Mouse (Mus musculus) MEL (cell line): Measurements from ENCODE around the gene Pxmp2.

Experiments
- CTCF ChIP-seq, 3 experiments: IDR thresholded peaks in 2 of 3; conservative IDR thresholded peaks in 1 of 3; 2 replicates each; pipeline ENCODE4 v1.5.1; 2011 to 2012; ENCODE audit warnings: low read length in 3 of 3, low read depth in 2 of 3, mild to moderate bottlenecking in 2 of 3, improper control_type of control experiment in 1 of 3, inconsistent platforms in 1 of 3, mixed read lengths in 1 of 3, moderate library complexity in 1 of 3; ENCODE audit not compliant: control insufficient read depth in 1 of 3, insufficient read depth in 1 of 3, poor library complexity in 1 of 3, severe bottlenecking in 1 of 3
- GABPA ChIP-seq: IDR thresholded peaks from 2 replicates; pipeline ENCODE4 v1.6.1; 2012; ENCODE audit warnings: low read depth, mild to moderate bottlenecking, inconsistent platforms, low read length, improper control_type of control experiment, moderate library complexity
- HCFC1 ChIP-seq: IDR thresholded peaks from 2 replicates; pipeline ENCODE4 v1.6.1; 2012; ENCODE audit warnings: low read depth, mild to moderate bottlenecking, inconsistent platforms, low read length, improper control_type of control experiment, moderate library complexity
- MAFK ChIP-seq: IDR thresholded peaks from 2 replicates; pipeline ENCODE4 v1.6.1; 2011; ENCODE audit warnings: low read depth, mild to moderate bottlenecking, low read length, improper control_type of control experiment, borderline replicate concordance
- MYC ChIP-seq: IDR thresholded peaks from 2 replicates; pipeline ENCODE4 v1.6.1; 2011; ENCODE audit warnings: low read depth, mild to moderate bottlenecking, low read length, improper control_type of control experiment, moderate library complexity
- NRF1 ChIP-seq: IDR thresholded peaks from 2 replicates; pipeline ENCODE4 v1.6.1; 2014; ENCODE audit warnings: low read depth, mild to moderate bottlenecking, inconsistent platforms, low read length, improper control_type of control experiment, moderate library complexity; ENCODE audit not compliant: poor library complexity, insufficient read depth, severe bottlenecking
- POLR2A ChIP-seq, 2 experiments: IDR thresholded peaks; 2 replicates each; pipeline ENCODE4 v1.6.1; 2011 to 2012; ENCODE audit warnings: low read length in 2 of 2, mild to moderate bottlenecking in 2 of 2, control low read depth in 1 of 2, improper control_type of control experiment in 1 of 2, low read depth in 1 of 2, moderate library complexity in 1 of 2; ENCODE audit not compliant: control insufficient read depth in 1 of 2, insufficient read depth in 1 of 2, poor library complexity in 1 of 2
- POLR2AphosphoS2 ChIP-seq: IDR thresholded peaks from 2 replicates; pipeline ENCODE4 v1.6.1; 2011; ENCODE audit warnings: low read length, improper control_type of control experiment
- SIN3A ChIP-seq: IDR thresholded peaks from 2 replicates; pipeline ENCODE4 v1.6.1; 2012; ENCODE audit warnings: low read length, improper control_type of control experiment, inconsistent platforms
- SMC3 ChIP-seq: IDR thresholded peaks from 2 replicates; pipeline ENCODE4 v1.6.1; 2011; ENCODE audit warnings: low read depth, low read length, improper control_type of control experiment
- USF1 ChIP-seq: IDR thresholded peaks from 2 replicates; pipeline ENCODE4 v1.6.1; 2014; ENCODE audit warnings: low read depth, mild to moderate bottlenecking, inconsistent platforms, low read length, improper control_type of control experiment, moderate library complexity
- USF2 ChIP-seq, 2 experiments: IDR thresholded peaks; 2 replicates each; pipeline ENCODE4 v1.6.1; 2011 to 2012; ENCODE audit warnings: improper control_type of control experiment in 2 of 2, low read length in 2 of 2, borderline replicate concordance in 1 of 2, inconsistent platforms in 1 of 2, low read depth in 1 of 2, mild to moderate bottlenecking in 1 of 2; ENCODE audit not compliant: insufficient read depth in 1 of 2

GRCm38 (mm10) chr5:110285156-110285555 is 830 bp downstream of the Pxmp2 start:
- TF ChIP-seq CTCF (IDR thresholded peaks at IDR 0.05 in 2 of 3, conservative IDR thresholded peaks at IDR 0.05 in 1 of 3; ENCODE audit: control insufficient read depth in 1 of 3, insufficient read depth in 1 of 3, low read depth in 2 of 3, low read length in 3 of 3, poor library complexity in 1 of 3, severe bottlenecking in 1 of 3) (no peak), MAFK (no peak), HCFC1 (0 out of 2 replicates have a peak, but pooled peaks have one; percentile 14), NRF1 (no peak), POLR2A (IDR thresholded peaks at IDR 0.05; ENCODE audit: control insufficient read depth in 1 of 2, insufficient read depth in 1 of 2, low read depth in 1 of 2, low read length in 2 of 2, poor library complexity in 1 of 2) (no peak), USF2 (IDR thresholded peaks at IDR 0.05; ENCODE audit: borderline replicate concordance in 1 of 2, insufficient read depth in 1 of 2, low read depth in 1 of 2, low read length in 2 of 2) (no peak), USF1 (no peak), POLR2AphosphoS2 (no peak), SMC3 (no peak), SIN3A (no peak; the same call in none of the 2 replicates), GABPA (no peak), MYC (no peak)
